Mouse (Mus musculus) liver, embryonic 13.5 days (tissue): ENCODE data around the gene Gm4064. TPM values are rescaled to one million over a fixed set of nuclear protein-coding genes. Genes with fewer than 3 reads are reported as not detected.
"Not testable (repeated sequence)": the region's sequence is repeated elsewhere in the genome, so short reads cannot be mapped to it uniquely, and the experiment has no call there.

Source experiments
- ATAC-seq: fragments of 200-750 bp; cut with Nextera tagmentation; 2 replicates; pipeline ENCODE4 v1.8.0; 2017; ENCODE audit warnings: low read depth, mild to moderate bottlenecking, moderate number of reproducible peaks, moderate library complexity
- DNase-seq: peaks from one replicate; pipeline ENCODE4 v3.0.0; 2022
- H3K27ac ChIP-seq: fragments of 300-500 bp; sonication (generic); 2 replicates; pipeline ENCODE4 v1.5.1; 2015; ENCODE audit warnings: moderate library complexity, mild to moderate bottlenecking, inconsistent platforms
- H3K27me3 ChIP-seq: fragments of 300-500 bp; sonication (generic); 2 replicates; pipeline ENCODE4 v1.6.1; 2015; ENCODE audit warnings: mild to moderate bottlenecking, inconsistent platforms
- H3K36me3 ChIP-seq: fragments of 300-500 bp; sonication (generic); 2 replicates; pipeline ENCODE4 v1.6.1; 2015; ENCODE audit warnings: mild to moderate bottlenecking, inconsistent platforms
- H3K4me1 ChIP-seq: fragments of 300-500 bp; sonication (generic); replicated peaks from 2 replicates; pipeline ENCODE4 v1.6.1; 2015; ENCODE audit warnings: inconsistent platforms
- H3K4me2 ChIP-seq: fragments of 300-500 bp; sonication (generic); 2 replicates; pipeline ENCODE4 v1.6.1; 2015; ENCODE audit warnings: inconsistent platforms, mild to moderate bottlenecking, moderate library complexity
- H3K4me3 ChIP-seq: fragments of 300-500 bp; sonication (generic); replicated peaks from 2 replicates; pipeline ENCODE4 v1.5.1; 2015; ENCODE audit warnings: mild to moderate bottlenecking, inconsistent platforms
- H3K9ac ChIP-seq: fragments of 300-500 bp; sonication (generic); 2 replicates; pipeline ENCODE4 v1.6.1; 2015; ENCODE audit warnings: mild to moderate bottlenecking, inconsistent platforms
- H3K9me3 ChIP-seq: fragments of 300-500 bp; sonication (generic); replicated peaks from 2 replicates; pipeline ENCODE4 v1.6.1; 2016; ENCODE audit warnings: inconsistent platforms
- whole genome bisulfite sequencing: fragments of 180-500 bp; shearing (Covaris S2); methylation state at CpG from one replicate; pipeline ENCODE4 v1.1.7; 2015; ENCODE audit not compliant: insufficient replicate concordance; 5-methylcytosine and 5-hydroxymethylcytosine counted together
- polyA plus RNA-seq: library from polyadenylated mRNA; unstranded; fragments of >200 nt; fragmentation: Nextera tagmentation; extraction: Ambion mirVana; gene quantifications from 2 replicates; pipeline ENCODE4 v1.2.1, GENCODE M21; 2015

Gene Gm4064
- polyA plus RNA-seq, result not detected in 2 replicates

- no CpG with 5 or more reads among the region's 8 CpGs for WGBS
- not testable (repeated sequence) for H3K4me1 ChIP-seq, H3K27ac ChIP-seq, H3K4me3 ChIP-seq, H3K27me3 ChIP-seq, H3K4me2 ChIP-seq, ATAC-seq, H3K9me3 ChIP-seq, DNase-seq, H3K36me3 ChIP-seq, H3K9ac ChIP-seq
These were observed at the start of gene Gm4064 for GRCm38 (mm10) chrY:2796105-2796504. Gene Gm4064 (minus strand): TSS chrY:2796205.

DNA sequence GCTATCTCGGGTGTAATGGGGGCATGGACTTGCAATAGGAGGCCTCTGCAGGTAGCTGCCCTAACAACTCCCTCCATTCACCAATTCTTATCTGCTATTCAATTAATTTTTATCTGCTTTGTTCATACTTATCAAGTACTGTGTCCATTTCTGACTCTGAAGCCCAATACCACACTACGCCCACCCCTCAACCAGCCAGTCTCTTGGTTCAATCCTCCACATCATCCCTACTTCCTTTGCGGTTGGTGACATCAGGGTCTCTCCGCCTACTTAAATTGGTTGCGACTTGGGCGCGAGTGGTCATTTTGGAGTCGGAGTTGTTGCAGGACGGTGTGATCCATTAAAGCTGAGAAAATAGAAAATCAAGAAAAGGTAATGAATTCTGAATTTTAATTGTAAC lies 34.4 kb upstream of the Gm4064 start, which contains the start of the genes Rbmy and Gm10256:
Rbmy (plus strand) TSS at position 301 of the 400 bp plus-strand sequence.
Gm10256 (plus strand) TSS at position 320 of the 400 bp plus-strand sequence.
- not testable (repeated sequence) for H3K4me1 ChIP-seq, ATAC-seq, H3K27me3 ChIP-seq, H3K9ac ChIP-seq, H3K27ac ChIP-seq, H3K4me3 ChIP-seq, H3K36me3 ChIP-seq, DNase-seq, H3K9me3 ChIP-seq, H3K4me2 ChIP-seq
- no CpG with 5 or more reads among the region's 9 CpGs for WGBS

Other genes starting within 250 kb of the Gm4064 start
- not detected in 2 replicates for gene H2al2c, start 197.1 kb downstream of the Gm4064 start, polyA plus RNA-seq
- gene Sry, start 132.5 kb downstream of the Gm4064 start, polyA plus RNA-seq, result not detected in 2 replicates
- gene H2al2b, start 75.5 kb downstream of the Gm4064 start, polyA plus RNA-seq, result not detected in 2 replicates
- gene Rbmy, start 34.5 kb upstream of the Gm4064 start, polyA plus RNA-seq, result not detected in 2 replicates
- not detected in 2 replicates for gene Gm10256, start 34.5 kb upstream of the Gm4064 start, polyA plus RNA-seq
- gene Gm10352, start 104.8 kb upstream of the Gm4064 start, polyA plus RNA-seq, result not detected in 2 replicates
- not detected in 2 replicates for gene Gm29289, start 136.4 kb upstream of the Gm4064 start, polyA plus RNA-seq